Mouse (Mus musculus): ENCODE results near the gene Cpne6.

The Cpne6 gene

DNA sequence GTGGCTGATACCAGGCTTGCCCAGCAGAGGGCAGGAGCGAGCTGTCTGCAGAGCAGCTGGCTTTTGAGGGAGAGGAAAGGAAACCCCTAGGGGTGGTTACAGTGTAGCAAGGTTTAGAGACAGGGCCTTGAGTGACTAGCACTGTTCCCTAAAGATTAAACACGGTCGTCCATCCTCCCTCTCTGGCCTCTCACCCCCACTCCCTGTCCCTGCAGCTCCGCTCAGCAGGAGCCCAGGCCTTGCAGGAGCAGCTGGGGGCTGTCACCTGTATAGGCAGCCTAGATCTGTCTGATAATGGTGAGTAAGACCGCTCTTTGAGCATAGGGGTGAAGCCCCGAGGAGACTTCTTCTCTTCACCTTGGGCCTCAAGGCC lies 12.8 kb upstream of the Cpne6 start:
- peak; percentile 90 for DNase-seq (ENCODE audit: low read depth)

DNA sequence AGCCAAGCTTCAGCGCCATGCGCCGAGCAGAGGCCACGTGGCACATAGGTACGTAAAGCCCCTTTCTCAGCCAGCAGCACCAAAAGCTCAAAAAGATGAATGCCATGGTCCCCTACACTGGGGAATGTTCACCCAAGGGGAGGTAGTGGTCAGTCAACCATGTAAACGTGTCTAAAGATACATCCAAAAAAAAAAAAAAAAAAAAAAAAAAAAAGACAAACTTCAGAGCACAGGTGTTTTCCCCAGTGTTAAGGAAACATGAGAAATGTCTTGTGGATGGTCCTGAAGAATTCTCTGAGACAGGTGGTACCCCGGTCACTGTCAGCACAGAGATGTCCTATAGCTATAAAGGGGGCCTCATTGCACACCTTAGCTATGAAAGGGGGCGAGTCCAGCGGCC lies 4.6 kb upstream of the Cpne6 start:
- no peak for DNase-seq (ENCODE audit: low read depth)

DNA sequence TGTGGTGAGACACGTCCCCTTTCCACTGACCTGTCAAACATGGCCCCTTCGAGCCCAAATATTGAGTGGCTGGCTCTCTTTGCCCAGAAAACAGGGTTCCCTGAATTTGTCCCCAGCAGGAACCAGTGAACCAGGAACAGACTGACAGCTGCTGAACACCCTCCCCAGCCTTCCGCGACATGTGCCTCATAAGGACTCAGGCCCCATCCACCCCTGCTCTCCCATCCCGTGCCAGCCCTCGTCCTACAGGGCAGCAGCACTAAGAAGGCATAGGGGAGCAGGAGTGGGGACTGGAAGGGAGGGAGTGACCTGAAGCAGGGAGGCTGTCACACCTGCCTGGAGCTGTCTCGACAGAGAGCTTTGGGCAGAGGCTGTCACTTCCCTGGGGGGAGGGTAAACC lies 2.4 kb upstream of the Cpne6 start:
- DNase-seq (ENCODE audit: low read depth) = no peak

DNA sequence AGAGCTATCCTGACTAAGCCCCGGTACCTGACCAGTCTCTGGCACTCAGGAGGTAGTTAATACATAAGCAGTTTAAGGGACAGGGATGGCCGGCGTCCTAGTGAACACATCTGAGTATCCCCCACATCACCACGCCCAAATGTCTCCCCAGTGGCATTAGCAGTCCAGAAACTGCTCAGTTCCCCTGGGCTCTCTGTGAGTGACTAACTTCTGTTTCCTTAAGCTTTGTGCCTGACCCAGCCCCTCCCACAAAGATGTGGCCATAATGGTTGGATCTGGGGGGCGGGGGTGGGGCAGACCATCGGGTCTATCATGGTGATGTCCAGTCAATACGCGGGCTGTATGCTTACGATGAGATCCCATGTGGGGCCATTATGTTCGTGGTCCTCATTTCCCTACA lies 705 bp upstream of the Cpne6 start:
- DNase-seq (ENCODE audit: low read depth) = no peak

DNA sequence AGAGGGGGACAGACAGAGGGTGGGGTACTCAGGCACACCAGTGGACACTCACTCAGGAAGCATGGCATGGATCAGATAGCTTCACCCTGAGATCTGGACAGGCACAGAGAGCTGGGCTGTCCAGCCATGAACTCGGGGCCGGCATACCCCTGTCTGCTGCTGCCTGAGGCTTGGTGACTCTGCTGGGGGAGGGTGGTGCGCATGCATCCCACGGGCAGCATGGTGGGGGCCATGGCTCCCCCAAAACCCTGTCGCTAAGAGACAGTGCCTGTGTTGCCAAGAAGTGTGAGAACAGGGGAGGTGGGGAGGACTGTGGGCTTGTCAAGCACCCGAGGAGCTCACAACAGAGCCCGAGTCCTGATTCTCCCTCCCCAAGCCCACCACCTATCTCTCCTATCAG lies 792 bp downstream of the Cpne6 start:
- no peak for DNase-seq (ENCODE audit: low read depth)

DNA sequence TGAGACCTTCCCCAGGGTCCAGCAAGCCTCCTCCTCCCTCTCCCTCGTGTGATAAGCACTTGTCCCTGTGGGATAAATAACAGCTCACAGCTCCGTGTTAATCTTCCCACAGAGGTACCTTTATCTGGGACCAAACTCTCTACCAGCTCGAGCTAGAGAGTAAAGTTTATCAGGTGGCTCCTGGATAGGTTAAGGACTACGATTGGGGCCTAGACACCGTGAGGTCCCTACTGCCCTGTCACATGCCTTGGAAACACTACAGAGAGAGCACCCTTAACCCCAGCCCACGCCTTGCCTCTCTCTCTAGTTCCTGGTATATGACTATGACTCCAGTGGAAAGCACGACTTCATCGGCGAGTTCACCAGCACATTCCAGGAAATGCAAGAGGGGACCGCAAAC lies 3.7 kb downstream of the Cpne6 start:
- DNase-seq (ENCODE audit: low read depth) = no peak

DNA sequence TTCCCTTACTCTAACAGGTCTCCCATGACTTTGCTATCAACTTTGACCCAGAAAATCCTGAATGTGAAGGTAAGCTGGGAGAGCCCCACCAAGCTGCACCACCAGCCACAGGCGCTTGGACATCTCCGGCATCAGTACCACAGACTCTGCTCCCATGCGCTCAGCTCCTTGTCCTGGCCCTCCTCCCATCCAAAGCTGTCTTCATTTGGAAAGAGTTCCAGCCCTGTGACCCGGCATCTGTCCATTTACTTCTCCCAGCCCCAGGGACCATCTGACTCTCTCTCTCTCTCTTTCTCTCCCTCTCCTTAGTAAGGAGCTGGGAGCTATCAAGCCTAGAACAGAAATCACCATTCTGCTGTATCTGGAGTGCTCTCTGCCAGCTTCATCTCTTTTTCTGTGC lies 5.6 kb downstream of the Cpne6 start:
- no peak for DNase-seq (ENCODE audit: low read depth)

DNA sequence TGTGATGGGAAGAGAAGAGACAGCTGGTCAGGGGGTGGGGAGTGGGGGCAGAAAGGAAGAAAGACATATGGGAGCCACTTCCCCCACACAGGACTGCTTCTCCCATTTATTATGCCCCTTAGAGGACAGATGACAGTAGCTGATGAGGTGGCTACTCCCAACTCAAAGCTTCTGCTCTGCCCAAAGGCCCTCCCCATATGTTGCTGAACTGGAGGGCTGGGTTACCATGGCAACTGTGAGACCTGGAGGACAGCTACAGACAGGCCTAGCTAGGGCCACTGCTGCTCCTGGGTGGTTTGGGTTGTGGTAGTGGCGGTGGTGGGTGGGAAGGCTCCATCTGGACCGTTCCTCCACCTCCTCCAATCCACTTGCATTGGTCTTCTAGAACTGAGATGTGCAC lies 8.7 kb downstream of the Cpne6 start:
- DNase-seq (ENCODE audit: low read depth) = no peak

DNA sequence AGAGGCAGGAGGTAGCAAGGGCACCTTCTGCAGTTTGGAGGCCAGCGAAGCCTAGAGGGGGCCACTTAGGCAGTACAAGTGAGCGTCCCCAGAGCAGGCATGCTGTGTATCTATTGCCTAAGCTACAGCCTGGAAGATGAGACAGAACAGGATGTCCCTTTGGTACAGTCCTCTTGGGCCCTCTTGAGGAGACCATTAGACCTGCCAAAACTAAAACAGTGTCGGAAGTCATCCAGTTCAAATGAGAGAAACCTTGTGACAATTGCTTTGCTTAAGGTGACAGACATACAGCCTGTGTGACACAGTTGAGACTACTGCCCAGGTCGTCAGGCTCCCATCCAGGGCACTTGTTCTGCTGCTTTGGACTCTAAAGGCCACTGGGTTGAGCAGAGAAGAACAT lies 9.4 kb downstream of the Cpne6 start:
- DNase-seq (ENCODE audit: low read depth) = no peak

DNA sequence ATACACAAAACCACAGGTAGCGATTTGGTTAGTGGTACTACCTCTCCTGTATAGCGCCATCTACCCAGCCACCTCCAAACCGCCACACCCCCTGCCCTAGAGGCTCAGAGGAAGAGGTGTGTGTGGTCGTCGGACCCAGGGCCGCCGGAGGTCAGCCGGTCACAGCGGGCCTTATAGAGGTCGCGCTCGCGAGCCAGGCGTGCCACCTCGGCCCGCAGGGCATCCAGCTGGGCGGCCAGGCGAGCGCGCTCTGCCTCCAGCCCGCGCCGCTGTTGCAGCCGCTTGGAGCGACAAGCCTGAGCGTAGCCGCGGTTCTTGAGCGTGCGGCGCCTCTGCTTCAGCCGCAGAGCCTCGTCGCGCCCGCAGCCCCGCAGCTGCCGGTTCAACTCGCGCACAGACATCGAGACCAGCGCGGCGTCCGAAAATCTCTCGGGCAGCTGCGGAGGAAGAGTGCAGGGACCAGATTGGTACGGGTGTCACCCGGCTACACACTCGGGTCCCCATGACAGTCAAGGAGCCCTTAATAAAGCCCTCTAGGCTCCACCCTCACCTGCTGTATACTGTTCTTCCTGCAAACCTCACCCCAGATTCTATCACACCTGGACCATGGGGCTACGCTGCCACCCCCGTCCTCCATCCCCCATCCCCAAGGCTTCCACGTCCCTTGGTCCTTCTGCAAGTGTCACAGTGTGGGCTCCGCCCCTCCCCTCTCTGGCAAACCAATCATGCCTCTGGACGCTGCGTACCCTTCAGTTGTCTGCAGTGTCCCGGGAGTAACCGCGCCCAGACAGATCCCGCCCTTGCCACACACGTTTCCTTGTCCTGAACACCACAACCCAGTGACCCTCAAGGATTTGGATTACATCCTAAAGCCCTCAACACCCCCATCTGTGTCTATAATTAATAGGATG lies 10.5 kb downstream of the Cpne6 start:
- DNase-seq (ENCODE audit: low read depth) = peak; percentile 33

DNA sequence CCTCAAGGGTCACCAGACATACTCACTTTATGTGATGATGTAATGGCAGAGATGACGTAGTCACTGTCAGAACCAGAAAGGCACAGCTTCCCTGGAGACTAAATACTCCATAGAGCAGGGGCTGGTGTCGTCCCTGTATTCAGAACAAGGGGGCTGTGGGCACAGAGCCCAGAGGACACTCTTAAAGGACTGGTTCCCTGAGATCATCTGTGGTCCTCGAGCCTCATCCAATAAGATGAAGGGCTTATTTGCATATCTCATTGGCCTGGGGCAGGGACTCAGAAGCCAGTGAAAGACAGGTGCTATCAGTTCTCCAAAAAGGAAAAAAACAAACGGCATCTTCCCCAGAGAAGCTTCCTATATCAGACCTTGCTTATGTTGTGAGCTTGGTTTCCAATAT lies 13.8 kb downstream of the Cpne6 start:
- DNase-seq (ENCODE audit: low read depth) = no peak

DNA sequence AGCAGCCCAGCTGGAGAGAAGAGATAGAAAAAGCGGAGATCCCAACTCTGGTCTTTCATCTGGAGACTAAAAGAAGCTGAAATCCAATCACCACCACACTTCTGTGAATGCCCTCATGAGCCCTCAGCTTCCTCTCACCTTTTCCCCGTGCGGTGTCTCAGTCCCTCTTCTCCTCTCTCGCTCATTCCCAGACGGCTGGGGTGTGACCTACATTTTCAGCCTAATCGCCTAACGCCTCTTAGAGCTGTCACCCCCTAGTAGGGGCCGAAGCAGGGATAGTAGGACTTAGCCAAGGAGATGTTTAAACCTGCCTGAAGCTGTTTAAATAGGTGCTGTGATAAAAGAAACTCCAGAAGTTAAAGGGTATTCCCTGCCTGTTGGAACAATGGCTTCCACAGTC lies 14.5 kb downstream of the Cpne6 start, which contains the start of gene Nrl:
Gene Nrl (minus strand): TSS at position 197 of the 400 bp plus-strand sequence.
- no peak for DNase-seq (ENCODE audit: low read depth)

DNA sequence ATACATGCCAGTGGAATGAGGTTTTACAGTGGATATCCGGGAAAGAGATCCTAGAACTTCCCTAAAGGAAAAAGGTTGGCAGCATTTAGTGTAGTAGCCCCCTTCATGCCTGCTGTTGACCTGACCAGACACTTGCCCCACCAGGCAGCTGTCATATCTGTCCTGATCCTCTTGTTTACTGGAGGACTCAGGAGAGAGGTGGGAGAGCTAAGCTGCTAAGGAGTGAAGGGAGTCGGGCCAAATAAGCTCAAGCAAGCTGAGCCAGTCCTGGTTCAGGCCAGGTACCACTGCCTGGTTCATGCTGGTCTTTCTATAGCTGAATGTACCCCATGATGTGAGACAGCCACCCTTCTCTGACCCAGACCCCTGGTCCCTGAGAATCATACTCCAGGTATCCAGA lies 16.4 kb downstream of the Cpne6 start:
- no peak for DNase-seq (ENCODE audit: low read depth)

DNA sequence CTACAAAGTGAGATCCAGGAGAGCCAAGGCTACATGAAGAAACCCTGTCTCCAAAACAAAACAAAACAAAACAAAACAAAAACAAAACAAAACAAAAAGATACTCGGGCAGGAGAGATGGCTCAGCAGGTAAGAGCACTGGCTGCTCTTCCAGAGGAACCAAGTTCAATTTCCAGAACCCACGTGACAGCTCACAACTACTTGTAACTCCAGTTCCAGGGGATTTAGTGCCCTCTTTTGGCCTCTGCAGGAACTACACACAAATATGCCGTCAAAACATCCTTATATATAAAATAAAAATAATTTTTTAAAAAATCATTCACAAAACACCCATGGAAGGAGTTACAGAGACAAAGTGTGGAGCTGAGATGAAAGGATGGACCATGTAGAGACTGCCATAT lies 17.7 kb downstream of the Cpne6 start:
- peak; percentile 81 for DNase-seq (ENCODE audit: low read depth)

DNA sequence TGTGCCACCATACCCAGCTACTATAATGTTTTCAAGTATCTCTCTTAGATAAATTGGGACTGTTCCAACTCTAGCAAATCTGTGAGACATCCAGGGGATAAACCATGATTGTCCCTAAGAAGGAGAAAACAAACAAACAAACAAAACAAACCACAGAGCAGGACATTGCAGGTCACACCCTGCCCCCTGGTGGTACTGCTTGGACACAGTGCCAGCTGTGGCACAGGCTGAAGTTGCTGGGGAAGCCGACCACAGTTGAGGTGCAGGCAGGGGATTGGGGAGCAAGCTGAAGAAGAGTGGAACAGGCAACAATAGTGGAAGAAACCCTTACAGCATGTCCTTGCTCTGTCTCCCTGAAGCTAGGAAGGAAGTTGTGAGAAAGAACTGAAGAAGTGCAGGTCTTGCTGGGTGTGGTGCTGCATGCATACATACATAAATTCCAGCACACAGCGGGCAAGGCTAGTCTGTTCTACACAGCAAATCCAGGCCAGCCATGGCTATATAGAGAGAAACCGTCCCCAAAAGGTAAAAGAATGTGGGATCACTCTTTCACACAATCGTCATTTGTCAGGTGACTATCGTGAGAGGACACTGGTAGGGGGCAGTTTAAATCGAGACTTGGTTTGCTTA lies 26.0 kb downstream of the Cpne6 start:
- DNase-seq (ENCODE audit: low read depth) = peak; percentile 60

DNA sequence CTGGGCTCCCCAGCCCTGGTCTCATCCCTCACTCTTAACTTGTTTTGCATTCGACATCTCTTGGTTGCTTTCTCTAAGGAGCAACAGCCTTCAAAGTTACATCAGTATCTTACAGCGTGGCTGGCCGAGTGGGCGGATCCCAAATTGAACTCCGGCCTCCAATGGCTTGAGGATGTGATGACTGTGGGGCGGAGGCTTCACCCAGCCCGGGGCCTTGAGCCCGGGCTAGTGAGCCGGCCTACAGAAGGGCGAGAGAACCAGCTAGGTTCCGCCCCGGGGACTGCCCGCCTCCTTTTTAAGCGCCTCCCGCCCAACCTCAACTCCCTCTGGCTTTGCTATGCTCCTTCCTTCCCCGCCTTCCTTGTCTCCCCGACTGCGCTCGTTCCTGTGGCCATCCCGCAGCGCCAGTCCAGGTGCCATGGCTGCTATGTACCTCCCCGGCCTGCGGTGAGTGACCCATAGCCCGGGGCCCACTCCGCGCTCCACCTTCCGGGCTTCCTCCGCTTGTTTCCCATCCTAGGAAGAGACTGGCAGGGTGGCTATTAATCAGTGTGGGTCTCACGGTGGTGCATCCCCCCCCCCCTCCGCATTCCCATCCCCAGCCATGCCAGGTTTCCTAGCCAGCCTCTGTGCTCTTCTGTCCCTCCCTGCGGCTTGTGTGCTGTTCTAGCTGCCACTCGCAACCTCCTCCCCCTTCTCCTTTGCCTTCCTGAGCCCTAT lies 30.0 kb downstream of the Cpne6 start, which contains the start of gene Pck2:
Gene Pck2 (plus strand): TSS at position 200 of the 720 bp plus-strand sequence.
- DNase-seq (ENCODE audit: low read depth) = peak; percentile 78

DNA sequence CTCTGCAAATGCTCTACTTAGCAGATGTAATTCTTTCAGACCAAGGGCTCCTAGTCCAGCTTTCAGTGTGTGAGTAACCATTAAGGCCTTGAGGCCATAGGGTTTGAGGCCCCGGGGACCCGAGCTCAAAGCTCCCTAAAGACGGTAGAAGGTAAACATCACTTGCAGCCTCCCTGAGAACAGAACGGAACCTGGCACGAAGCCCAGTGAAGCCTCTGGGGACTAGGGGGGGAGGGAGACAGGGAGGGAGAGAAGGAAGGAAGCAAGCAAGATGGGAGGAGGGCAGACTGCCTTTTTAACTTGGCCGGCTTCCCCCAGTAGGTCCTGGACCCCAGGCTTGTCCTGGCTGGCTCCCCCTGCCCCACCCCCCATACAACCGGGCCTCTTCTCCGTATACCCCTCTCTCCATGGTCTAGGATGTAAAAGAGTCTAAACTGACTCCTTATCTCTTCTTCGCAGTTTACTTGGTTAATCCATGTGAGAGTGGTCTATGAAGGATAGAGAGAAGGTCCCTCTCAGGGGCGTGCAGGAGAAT lies 30.6 kb downstream of the Cpne6 start:
- peak; percentile 53 for DNase-seq (ENCODE audit: low read depth)

DNA sequence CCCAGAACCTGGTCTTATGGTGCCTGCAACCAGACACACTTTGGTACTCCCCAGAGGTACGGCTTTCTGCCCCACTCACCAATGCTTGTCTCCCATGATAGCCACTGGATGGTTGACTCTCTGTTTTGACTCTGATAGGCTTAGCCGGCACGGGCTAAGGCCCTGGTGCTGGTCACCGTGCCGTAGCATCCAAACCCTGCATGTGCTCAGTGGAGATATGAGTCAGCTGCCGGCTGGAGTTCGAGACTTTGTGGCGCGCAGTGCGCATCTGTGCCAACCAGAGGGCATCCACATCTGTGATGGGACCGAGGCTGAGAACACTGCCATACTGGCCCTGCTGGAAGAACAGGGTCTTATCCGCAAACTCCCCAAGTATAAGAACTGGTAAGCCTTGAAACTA lies 32.0 kb downstream of the Cpne6 start:
- no peak for DNase-seq (ENCODE audit: low read depth)

DNA sequence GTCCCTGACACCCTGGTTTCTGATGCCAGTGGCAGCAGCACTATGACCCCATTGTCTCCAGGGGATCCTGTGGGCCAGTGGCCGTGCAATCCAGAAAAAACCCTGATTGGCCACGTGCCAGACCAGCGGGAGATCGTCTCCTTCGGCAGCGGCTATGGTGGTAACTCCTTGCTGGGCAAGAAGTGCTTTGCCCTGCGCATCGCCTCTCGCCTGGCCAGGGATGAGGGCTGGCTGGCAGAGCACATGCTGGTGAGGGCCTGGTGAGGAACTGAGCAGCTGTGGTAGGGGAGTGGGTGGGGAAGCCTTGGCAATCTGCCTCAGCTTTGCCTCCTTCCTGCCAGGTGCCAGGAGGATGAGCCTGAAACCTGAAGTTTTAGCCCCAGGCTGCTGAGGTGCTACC lies 34.1 kb downstream of the Cpne6 start:
- no peak for DNase-seq (ENCODE audit: low read depth)

DNA sequence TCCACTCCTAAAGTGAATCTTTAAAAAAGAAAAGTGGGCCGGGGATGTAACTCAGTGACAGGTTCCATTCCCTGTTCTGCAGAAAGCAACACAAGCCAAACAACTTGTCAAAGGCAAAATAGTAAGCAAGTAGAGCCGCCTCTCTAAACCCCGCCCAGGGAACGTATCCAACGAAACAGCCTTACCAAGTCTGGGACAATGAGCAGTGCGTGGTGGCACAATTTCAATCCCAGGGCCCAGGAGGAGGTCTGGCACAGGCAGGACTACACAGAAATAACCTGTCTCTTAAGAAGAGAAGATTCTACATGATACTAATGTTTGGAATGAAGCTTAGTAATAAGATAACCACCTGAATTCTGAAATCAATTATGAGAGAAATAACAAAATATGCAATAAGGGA lies 39.9 kb downstream of the Cpne6 start:
- no peak for DNase-seq (ENCODE audit: low read depth)

DNA sequence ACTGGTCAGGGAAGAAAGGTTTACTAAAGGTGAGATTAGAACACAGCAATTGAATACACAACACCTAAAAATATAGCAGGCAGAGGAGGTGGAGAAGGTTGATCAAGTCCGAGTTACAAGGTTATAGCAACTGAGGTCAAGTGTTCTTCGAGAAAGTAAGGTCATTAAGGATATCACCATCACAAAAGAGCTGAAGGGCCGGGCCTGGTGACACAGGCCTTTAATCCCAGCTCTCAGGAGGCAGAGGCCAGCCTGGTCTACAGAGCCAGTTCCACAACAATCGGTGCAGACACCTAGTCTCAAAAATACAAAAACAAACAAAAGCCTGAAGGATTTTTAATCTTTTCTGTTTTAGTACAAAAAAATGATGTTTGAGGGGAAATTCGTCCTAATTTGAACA lies 41.1 kb downstream of the Cpne6 start:
- no peak for DNase-seq (ENCODE audit: low read depth)

DNA sequence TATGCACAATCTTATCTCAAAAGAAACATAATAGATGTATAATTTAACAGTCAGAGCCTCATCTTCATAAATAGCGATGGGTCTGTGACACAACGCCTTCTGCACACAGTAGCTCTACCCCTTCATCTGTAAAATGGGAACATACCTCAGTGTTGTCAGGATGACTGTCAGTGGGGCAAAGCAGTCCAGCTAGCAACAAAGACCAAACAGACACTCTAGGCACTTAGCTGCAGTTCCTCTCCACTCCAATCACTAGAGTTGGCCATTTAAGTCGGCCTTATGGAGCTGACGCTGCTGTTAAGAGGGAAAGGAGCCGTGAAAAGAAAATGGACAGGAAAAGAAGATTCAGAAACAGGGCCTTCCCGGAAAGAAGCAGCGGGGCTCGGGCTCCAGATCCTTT lies 41.5 kb downstream of the Cpne6 start:
- DNase-seq (ENCODE audit: low read depth) = no peak

DNA sequence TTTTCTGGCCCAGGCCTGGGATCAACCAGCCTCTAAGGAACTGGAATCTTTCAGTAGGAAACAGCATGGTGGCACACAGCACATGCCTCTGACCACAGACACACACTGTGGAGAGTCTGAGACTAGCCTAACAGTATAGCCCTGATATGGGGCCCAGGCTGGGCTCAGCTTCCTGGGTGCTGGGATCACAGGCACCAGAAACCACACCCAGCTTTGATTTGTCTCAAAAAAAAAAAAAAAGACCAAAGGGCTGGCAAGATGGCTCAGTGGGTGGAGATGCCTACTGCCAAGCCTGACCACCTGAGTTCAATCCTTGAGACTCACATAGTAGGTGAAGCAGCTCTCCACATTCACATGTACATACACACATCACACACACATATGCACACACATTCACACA lies 44.4 kb downstream of the Cpne6 start:
- no peak for DNase-seq (ENCODE audit: low read depth)

Measured in induced T-regulatory cell, adult 2 months (primary cell).